Mouse (Mus musculus) retina, embryonic 14.5 days (tissue): ENCODE measurements around the gene App.

ENCODE experiments used
- DNase-seq: peaks from one replicate; pipeline ENCODE4 v3.0.0-alpha.2; 2015; ENCODE audit warnings: low spot score

Gene App

GRCm38 (mm10) chr16:85150902-85151301, 22.7 kb downstream of the App start:
- no peak for DNase-seq

GRCm38 (mm10) chr16:85149509-85149871, 24.1 kb downstream of the App start:
- DNase-seq, result no peak

- no peak for DNase-seq
Measured at GRCm38 (mm10) chr16:85148615-85149508, 24.7 kb downstream of the App start.

DNA sequence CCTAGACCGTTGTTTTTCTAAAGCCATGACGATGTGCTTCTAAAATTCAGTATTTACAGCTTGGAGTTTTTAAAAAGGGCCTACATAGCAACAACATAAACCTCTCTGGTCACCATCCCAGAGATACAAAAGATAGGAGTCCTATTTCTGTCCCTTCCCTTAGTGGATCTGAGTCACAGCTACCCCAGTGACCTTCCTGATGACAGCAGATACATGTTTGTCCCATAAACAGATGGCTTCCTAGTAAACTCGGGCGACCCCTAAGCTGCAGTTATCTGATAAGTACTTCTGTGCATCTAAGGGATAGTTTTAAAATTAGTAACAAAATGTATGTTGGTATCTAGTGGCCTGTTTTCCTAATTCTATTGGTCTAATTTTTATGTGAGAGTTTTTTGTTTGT, 26.1 kb downstream of the App start:
- no peak for DNase-seq

DNA sequence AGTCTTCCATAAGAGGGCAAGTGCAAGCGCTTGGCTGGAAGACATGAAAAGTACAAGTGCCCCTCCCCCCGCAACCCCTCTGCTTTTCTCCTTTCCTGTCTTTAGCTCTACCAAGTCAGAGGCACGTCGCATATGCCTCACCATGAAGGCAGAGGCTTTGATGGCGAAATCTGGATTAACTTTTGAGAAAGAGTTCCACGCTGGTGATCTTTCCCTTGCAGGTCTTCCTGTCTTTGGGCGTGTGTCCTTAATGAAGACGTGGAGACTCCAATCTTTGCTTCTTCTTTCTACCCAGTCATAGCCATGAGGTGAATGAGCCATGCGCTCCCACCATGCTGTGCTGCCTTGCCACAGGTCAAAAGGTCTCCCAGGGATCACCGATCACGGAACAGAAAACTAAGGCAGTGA, 27.8 kb downstream of the App start:
- DNase-seq, result peak; percentile 42

DNA sequence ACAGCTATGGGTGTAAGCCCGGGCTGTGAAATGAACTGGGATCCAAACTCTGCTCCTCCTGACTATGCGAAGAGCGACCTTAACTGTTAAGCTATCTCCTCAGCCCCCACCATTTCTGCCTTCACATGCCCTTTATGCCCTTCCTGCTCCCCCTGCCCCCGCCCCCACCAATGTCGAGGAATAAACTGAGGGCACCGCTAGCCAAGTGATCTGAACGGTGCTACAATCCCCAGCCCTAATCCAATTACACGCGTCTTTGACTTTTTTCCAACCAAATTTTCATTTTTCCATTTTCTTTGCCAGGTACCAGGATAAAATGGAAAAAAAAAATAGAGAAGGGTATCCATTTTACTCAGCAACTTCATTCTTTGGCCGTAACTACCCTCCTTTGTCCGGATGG, 28.2 kb downstream of the App start:
- DNase-seq, result no peak

GRCm38 (mm10) chr16:85144401-85144800, 29.2 kb downstream of the App start:
- DNase-seq, result no peak

DNA sequence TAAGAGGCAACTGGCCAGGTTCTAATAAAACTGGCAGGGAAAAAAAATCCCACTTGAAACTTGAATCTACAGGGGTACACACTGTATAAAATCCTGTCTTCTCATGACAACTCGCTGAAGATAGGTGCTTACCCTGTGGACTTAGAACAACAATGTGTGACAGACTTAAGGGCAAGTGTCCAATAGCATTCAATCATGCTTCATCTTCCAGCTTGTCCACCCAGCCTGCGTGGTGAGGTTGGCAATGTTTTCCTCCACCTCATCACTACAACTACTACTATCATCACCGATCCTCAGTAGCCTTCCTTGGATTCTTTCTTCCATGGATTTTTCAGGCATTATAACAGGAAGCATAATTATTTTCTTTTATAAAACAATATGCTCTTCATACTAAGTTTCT, 29.7 kb downstream of the App start:
- no peak for DNase-seq

DNA sequence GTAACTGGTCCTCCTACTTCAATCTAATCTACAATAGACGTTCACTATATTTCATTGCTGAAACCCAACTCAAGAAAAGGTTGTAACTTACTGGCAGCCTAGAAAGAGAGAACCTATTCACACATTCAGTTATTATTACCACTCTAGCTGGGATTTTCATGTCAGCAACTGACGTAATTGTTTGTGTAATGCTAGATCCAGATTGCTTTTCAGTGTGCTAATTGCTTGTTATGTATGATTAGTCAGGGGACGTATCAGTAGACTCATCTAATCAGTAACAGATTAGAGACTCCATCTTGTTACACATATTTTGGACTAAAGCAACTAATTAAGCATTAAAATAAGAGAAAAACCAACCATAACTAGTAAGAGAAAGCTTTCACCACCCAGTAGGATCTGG, 30.4 kb downstream of the App start:
- no peak for DNase-seq

DNA sequence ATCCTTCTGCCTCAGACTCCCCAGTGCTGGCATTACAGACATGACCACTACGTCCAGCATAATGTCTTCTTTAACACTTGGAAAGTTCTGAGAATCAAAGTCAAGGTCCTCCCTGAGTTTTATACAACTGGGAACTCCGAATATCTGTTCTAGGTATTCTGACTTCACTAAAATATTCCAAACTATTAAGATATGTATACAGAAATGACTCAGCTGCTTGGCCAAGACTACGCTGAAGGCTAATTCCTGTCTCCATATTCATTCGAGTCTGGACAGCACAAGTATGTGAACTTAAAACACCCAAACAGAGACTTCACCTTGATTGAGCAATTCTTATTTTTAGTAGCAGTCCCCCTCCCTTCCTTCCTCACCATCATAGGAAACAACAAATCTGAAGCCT, 32.2 kb downstream of the App start:
- no peak for DNase-seq

DNA sequence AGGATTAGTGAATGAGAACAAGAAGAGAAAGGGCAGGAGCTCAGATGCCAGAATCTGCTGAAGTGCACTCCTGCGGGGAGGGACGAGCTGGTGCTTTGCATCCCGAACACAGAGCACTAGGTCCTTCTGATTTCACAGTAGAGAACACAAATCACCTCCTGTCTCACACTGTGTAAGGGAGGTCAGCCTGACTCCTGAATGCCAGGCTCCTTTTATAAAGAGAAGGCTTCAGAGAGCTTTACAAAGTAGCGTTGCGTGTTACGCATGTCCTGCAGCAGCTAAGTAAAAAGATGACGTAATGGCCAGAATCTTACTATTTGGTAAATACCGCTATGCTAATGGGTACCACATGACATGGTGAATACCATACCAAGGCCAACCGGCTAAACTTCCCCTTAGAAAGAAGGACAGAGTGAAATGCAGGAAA, 34.4 kb downstream of the App start:
- no peak for DNase-seq

DNA sequence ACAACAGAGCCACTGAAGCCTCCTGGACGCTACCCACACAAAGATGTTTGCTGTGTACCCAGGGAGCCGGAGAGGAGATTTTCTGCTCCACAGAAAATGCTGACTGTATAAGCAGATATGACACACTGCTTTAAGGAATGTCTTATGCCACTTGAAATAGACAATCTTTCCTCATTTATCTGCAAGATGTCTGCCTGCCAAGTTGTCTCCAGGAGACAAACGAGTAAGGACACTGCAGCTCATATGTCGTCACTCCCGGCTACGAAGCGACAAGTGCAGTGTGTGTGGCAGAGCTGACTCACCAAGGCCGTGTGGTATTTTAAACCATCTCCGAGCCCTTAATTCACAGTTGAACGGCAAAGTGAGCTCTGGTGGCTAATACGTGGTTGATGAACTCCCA, 36.2 kb downstream of the App start:
- peak; percentile 18 for DNase-seq

GRCm38 (mm10) chr16:85136046-85136445, 37.5 kb downstream of the App start:
- DNase-seq, result no peak

DNA sequence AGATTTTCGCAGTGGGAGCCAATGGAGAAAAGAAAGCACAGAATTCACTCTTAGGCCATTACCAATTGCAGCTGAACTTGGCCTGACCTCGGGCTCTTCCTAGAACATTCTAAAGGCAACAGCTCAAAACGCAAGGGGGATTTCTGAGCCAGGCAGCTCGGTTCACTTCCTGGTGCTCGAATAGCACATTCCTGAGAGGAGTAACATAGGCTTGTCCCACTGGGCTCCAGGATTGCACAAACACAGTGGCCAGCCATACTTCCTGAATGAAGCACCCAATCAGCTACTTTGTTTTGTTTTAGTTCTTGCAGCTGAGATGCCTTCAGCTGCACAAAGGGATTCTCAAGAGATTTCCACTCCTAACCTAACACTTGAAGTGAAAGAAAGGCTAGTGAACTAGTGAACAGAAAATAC, 40.1 kb downstream of the App start:
- no peak for DNase-seq

DNA sequence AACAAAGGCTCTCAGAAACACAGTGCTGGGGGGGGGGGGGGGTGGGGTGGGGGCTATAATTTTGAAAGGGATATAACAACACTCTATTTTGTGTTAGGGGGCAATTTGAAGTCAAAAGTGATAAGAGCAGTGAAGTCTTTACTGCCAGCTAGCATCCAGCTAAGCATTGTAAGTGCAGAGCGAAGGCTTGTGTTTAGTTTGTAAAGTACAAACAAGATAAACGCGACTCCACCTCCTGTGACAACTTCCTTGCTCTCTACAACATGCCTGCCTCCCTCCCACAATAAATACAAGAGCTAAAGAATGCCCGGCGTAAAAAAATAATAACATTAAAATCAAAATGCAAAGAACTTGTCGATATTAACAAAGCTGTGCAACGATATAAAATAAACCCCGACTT, 40.5 kb downstream of the App start:
- no peak for DNase-seq

GRCm38 (mm10) chr16:85132182-85132581, 41.4 kb downstream of the App start:
- DNase-seq, result no peak

DNA sequence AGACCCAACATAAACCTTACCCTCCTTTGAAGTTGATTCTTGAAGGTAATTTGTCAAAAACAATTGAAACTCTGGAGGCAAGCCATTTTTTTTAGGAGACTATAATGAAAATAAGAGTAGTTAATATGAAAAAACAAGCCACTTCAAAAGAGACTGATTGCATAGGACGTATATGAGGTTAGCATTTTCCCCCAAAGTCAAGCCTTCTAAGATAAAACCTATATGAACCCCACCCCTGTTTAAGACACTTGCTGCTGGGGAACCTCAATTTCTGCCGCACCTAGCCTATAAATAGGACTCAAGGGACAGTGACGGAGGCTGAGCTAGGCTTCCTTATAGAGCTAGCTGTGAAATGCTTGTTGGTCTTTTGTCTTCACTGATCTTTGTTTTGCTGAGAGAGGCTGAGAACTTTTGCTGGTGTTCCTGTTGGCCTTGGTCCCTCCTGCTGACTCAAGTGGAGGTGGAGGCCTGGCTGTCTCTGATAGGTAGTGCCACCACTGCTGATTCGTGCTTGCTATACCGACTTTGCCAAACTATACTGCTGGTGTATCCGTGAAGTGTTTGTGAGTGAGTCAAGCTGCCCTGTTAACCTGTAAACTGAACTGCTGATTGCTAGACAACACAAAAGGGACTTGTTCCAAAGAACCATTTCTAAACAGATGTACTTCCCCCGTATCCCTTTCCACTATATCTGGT, 42.6 kb downstream of the App start:
- no peak for DNase-seq

DNA sequence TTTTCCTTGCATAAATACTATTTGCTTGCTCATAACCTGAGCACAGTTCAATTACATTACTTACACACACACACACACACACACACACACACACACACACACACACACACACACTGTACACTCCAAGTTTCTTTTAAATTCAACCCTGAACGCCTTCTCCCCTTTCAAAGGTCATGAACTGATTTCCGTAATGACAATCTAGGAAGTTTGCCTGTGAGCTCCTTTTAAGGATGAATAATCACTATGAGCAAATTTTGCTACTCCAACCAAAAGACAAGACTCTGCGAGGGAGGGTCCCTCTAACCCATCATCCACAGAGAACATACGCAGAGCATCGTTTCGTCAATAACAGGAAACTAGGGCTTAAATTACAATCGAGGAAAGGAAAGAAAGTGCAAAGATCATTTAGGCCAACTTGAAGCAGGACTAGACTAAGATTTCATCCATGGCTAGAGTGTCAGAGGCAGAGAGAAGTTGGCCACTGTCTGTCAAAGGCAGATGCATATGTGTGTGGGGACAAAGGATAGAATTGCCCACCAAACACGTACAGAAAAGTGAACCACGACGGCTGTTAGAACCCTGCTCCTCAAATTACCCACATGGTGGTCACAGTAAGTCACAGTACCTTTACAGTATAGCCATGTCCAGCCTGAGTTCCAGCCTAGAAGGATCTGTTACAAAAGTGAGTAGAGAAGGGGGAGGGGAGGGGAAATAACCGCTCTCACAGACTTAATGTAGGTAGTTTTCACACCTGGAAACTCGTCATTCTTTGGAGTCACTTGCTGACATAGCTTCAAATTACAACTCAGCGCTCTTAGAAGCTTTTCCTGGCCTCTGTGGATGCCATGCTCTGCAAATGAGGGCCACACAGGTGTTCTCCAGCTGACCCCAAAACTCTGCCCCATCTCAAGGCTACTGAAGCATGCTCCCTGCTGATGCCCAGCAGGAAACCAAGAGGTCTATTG, 44.6 kb downstream of the App start:
- no peak for DNase-seq

DNA sequence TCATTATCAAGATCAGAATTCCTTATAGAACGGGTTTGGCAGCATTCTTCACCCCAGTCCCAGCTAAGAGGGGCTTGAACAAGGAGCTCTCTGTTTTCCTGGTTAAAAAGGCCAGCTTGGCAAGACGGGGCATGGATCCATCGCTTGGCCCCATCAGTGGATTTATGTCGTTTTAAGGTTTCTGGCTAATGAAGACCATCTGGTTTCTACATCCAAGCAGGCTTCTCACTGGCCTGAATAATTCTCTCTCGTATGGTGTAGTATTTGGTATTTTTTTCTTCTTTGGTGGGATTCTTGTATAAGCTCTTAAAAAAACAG, 45.3 kb downstream of the App start:
- DNase-seq, result no peak

- no peak for DNase-seq
Measured at GRCm38 (mm10) chr16:85127661-85128346, 45.8 kb downstream of the App start.

- no peak for DNase-seq
Measured at GRCm38 (mm10) chr16:85124649-85125048, 48.9 kb downstream of the App start.

- no peak for DNase-seq
Measured at GRCm38 (mm10) chr16:85121983-85122382, 51.6 kb downstream of the App start.
